Mouse (Mus musculus): ENCODE measurements at regions not wholly inside any gene's neighbourhood (a gene's known extent, or its start where the extent isn't known, plus 50 kb on each side); places are given as distances from the start of the nearest gene placed in this dataset.

- no peaks in the 10 kb centered on the region for H3K27me3 ChIP-seq (ENCODE audit: control insufficient read depth, insufficient read depth, insufficient read length)
- no peak for TF ChIP-seq CTCF (IDR thresholded peaks at IDR 0.05; ENCODE audit: control insufficient read depth, insufficient read depth, insufficient read length)
- no peak for TF ChIP-seq FOSL1 (IDR thresholded peaks at IDR 0.05; ENCODE audit: insufficient read depth, low read length, poor library complexity, severe bottlenecking)
- TF ChIP-seq MYOD1 (IDR thresholded peaks at IDR 0.05; ENCODE audit: control insufficient read depth, insufficient read length, low read depth) = no peak
- no peak overlapping the region for H3K4me3 ChIP-seq (ENCODE audit: insufficient read depth, poor library complexity, severe bottlenecking)
- H3K36me3 ChIP-seq (ENCODE audit: control insufficient read depth, insufficient read depth) = no peaks in the 10 kb centered on the region
- H3K79me2 ChIP-seq (ENCODE audit: control insufficient read depth, insufficient read depth) = no peaks in the 10 kb centered on the region
- H3ac ChIP-seq (ENCODE audit: control insufficient read depth, insufficient read length, low read depth) = no peak overlapping the region
- H3K79me3 ChIP-seq (ENCODE audit: low read depth) = no peaks in the 10 kb centered on the region
These were observed 104.9 kb upstream of the Rbms1 start for GRCm38 (mm10) chr2:61067877-61068276.

GRCm38 (mm10) chr2:61062125-61062524, 99.1 kb upstream of the Rbms1 start:
- Histone ChIP-seq H3ac (ENCODE audit: control insufficient read depth, insufficient read length, low read depth) (no peak overlapping the region), H3K36me3 (ENCODE audit: control insufficient read depth, insufficient read depth) (no peaks in the 10 kb centered on the region), H3K79me3 (ENCODE audit: low read depth) (no peaks in the 10 kb centered on the region), H3K4me3 (ENCODE audit: insufficient read depth, poor library complexity, severe bottlenecking) (no peak overlapping the region), H3K27me3 (ENCODE audit: control insufficient read depth, insufficient read depth, insufficient read length) (no peaks in the 10 kb centered on the region), H3K79me2 (ENCODE audit: control insufficient read depth, insufficient read depth) (no peaks in the 10 kb centered on the region)
- TF ChIP-seq FOSL1 (IDR thresholded peaks at IDR 0.05; ENCODE audit: insufficient read depth, low read length, poor library complexity, severe bottlenecking) (no peak), MYOD1 (IDR thresholded peaks at IDR 0.05; ENCODE audit: control insufficient read depth, insufficient read length, low read depth) (no peak), CTCF (IDR thresholded peaks at IDR 0.05; ENCODE audit: control insufficient read depth, insufficient read depth, insufficient read length) (no peak), MAX (IDR thresholded peaks at IDR 0.05) (no peak), USF1 (IDR thresholded peaks at IDR 0.05; ENCODE audit: low read depth) (no peak), CEBPB (IDR thresholded peaks at IDR 0.05; ENCODE audit: low read depth) (no peak), MYOG (IDR thresholded peaks at IDR 0.05; ENCODE audit: control insufficient read depth, extremely low read depth, insufficient read length) (no peak)

GRCm38 (mm10) chr2:61060906-61061305, 97.9 kb upstream of the Rbms1 start:
- Histone ChIP-seq H3K36me3 (ENCODE audit: control insufficient read depth, insufficient read depth) (no peaks in the 10 kb centered on the region), H3ac (ENCODE audit: control insufficient read depth, insufficient read length, low read depth) (no peak overlapping the region), H3K79me2 (ENCODE audit: control insufficient read depth, insufficient read depth) (no peaks in the 10 kb centered on the region), H3K4me3 (ENCODE audit: insufficient read depth, poor library complexity, severe bottlenecking) (no peak overlapping the region), H3K27me3 (ENCODE audit: control insufficient read depth, insufficient read depth, insufficient read length) (no peaks in the 10 kb centered on the region), H3K79me3 (ENCODE audit: low read depth) (no peaks in the 10 kb centered on the region)
- TF ChIP-seq CEBPB (IDR thresholded peaks at IDR 0.05; ENCODE audit: low read depth) = no peak

- no peaks in the 10 kb centered on the region for H3K79me2 ChIP-seq (ENCODE audit: control insufficient read depth, insufficient read depth)
- H3K27me3 ChIP-seq (ENCODE audit: control insufficient read depth, insufficient read depth, insufficient read length) = no peaks in the 10 kb centered on the region
- no peaks in the 10 kb centered on the region for H3K36me3 ChIP-seq (ENCODE audit: control insufficient read depth, insufficient read depth)
- H3K4me3 ChIP-seq (ENCODE audit: insufficient read depth, poor library complexity, severe bottlenecking) = no peak overlapping the region
- no peak overlapping the region for H3ac ChIP-seq (ENCODE audit: control insufficient read depth, insufficient read length, low read depth)
- TF ChIP-seq FOSL1 (IDR thresholded peaks at IDR 0.05; ENCODE audit: insufficient read depth, low read length, poor library complexity, severe bottlenecking) (no peak), MAX (IDR thresholded peaks at IDR 0.05) (no peak), CEBPB (IDR thresholded peaks at IDR 0.05; ENCODE audit: low read depth) (no peak), CTCF (IDR thresholded peaks at IDR 0.05; ENCODE audit: control insufficient read depth, insufficient read depth, insufficient read length) (no peak), USF1 (IDR thresholded peaks at IDR 0.05; ENCODE audit: low read depth) (no peak), MYOD1 (IDR thresholded peaks at IDR 0.05; ENCODE audit: control insufficient read depth, insufficient read length, low read depth) (no peak), MYOG (IDR thresholded peaks at IDR 0.05; ENCODE audit: control insufficient read depth, extremely low read depth, insufficient read length) (no peak)
- no peaks in the 10 kb centered on the region for H3K79me3 ChIP-seq (ENCODE audit: low read depth)
These were observed 95.7 kb upstream of the Rbms1 start for GRCm38 (mm10) chr2:61058545-61059235.

DNA sequence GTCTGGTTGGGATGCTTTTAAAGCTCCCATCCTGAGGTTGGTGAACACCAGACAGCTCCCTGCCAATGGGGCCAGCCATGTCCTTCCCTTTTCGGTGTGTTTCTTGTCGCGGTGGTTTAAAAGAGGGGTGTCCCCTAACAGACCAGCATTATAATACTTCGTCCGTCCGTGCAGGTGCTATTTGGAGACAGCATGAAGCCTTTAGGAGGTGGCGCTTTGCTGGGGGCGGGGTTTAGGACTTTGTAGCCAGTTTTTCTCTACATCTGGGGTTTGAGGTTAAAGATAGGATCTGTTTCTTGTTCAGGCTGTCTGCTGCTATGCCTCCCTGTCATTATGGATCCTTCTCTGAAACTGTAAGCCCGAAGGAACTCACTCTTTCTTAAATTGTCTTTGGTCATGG, 89.3 kb upstream of the Rbms1 start:
- Histone ChIP-seq H3K4me3 (ENCODE audit: insufficient read depth, poor library complexity, severe bottlenecking) (no peak overlapping the region), H3ac (ENCODE audit: control insufficient read depth, insufficient read length, low read depth) (no peak overlapping the region), H3K36me3 (ENCODE audit: control insufficient read depth, insufficient read depth) (no peaks in the 10 kb centered on the region), H3K27me3 (ENCODE audit: control insufficient read depth, insufficient read depth, insufficient read length) (no peaks in the 10 kb centered on the region), H3K79me3 (ENCODE audit: low read depth) (no peaks in the 10 kb centered on the region), H3K79me2 (ENCODE audit: control insufficient read depth, insufficient read depth) (no peaks in the 10 kb centered on the region)
- no peak for TF ChIP-seq FOSL1 (IDR thresholded peaks at IDR 0.05; ENCODE audit: insufficient read depth, low read length, poor library complexity, severe bottlenecking)

GRCm38 (mm10) chr2:61051808-61052207, 88.8 kb upstream of the Rbms1 start:
- Histone ChIP-seq H3K79me3 (ENCODE audit: low read depth) (no peaks in the 10 kb centered on the region), H3ac (ENCODE audit: control insufficient read depth, insufficient read length, low read depth) (no peak overlapping the region), H3K27me3 (ENCODE audit: control insufficient read depth, insufficient read depth, insufficient read length) (no peaks in the 10 kb centered on the region), H3K36me3 (ENCODE audit: control insufficient read depth, insufficient read depth) (no peaks in the 10 kb centered on the region), H3K79me2 (ENCODE audit: control insufficient read depth, insufficient read depth) (no peaks in the 10 kb centered on the region), H3K4me3 (ENCODE audit: insufficient read depth, poor library complexity, severe bottlenecking) (no peak overlapping the region)
- no peak for TF ChIP-seq CEBPB (IDR thresholded peaks at IDR 0.05; ENCODE audit: low read depth)
- TF ChIP-seq MAX (IDR thresholded peaks at IDR 0.05) = no peak
- TF ChIP-seq FOSL1 (IDR thresholded peaks at IDR 0.05; ENCODE audit: insufficient read depth, low read length, poor library complexity, severe bottlenecking) = no peak
- no peak for TF ChIP-seq USF1 (IDR thresholded peaks at IDR 0.05; ENCODE audit: low read depth)
- no peak for TF ChIP-seq CTCF (IDR thresholded peaks at IDR 0.05; ENCODE audit: control insufficient read depth, insufficient read depth, insufficient read length)
- no peak for TF ChIP-seq MYOG (IDR thresholded peaks at IDR 0.05; ENCODE audit: control insufficient read depth, extremely low read depth, insufficient read length)
- no peak for TF ChIP-seq MYOD1 (IDR thresholded peaks at IDR 0.05; ENCODE audit: control insufficient read depth, insufficient read length, low read depth)

All from C2C12 (cell line).